Mouse (Mus musculus): Measurements from ENCODE around the gene Kti12. TPM values are rescaled to one million over a fixed set of nuclear protein-coding genes. Genes with fewer than 3 reads are reported as not detected.

Kti12 gene
- total RNA-seq (2021), result 10 to 100 TPM; 27.7 to 28.1 TPM
- long read RNA-seq, experiment 1, transcript Kti12-201 (1 exons, 1,629 nt), result major isoform, 85 of 85 reads
- long read RNA-seq, experiment 1, partial matches to known transcripts, result 0 of 85 reads
- long read RNA-seq, experiment 1, other reads (novel, unspliced or antisense), result 0 of 85 reads
- long read RNA-seq, experiment 2, transcript Kti12-201 (1 exons, 1,629 nt), result major isoform, 36 of 36 reads
- long read RNA-seq, experiment 2, partial matches to known transcripts, result 0 of 36 reads
- long read RNA-seq, experiment 2, other reads (novel, unspliced or antisense), result 0 of 36 reads

DNA sequence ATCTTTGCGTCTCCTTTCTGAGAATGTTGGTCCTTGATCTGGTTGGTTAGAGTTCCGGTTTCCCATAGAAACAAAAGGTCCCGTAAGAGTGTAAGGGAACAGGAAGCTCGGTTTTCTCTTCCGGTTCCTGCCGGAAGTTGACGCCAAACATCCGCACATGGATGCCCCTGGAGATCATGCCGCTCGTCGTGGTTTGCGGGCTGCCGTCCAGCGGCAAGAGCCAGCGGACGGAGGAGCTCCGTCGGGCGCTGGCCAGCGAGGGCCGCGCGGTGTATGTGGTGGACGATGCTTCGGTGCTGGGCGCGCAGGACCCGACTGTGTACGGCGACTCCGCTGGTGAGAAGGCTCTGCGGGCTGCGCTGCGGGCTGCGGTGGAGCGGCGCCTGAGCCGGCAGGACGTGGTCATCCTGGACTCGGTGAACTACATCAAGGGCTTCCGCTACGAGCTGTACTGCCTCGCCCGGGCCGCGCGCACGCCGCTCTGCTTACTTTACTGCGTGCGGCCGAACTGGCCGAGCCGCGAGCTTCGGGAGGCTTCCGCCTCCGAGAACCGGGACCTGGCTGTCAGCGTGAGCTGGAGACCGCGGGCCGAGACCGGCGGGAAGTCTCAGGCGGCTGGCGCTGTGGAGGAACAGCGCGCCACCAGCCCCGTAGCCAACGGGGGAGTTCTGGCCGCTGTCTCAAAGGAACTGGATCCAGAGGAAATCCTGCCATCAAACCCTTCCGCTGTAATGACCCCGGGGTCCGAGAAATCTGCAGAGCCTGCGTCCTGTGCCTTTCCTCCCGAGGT, at the start of gene Kti12:
Gene Kti12 (plus strand): TSS at position 71 of the 790 bp plus-strand sequence.
- peak; percentile 89 for DNase-seq

DNA sequence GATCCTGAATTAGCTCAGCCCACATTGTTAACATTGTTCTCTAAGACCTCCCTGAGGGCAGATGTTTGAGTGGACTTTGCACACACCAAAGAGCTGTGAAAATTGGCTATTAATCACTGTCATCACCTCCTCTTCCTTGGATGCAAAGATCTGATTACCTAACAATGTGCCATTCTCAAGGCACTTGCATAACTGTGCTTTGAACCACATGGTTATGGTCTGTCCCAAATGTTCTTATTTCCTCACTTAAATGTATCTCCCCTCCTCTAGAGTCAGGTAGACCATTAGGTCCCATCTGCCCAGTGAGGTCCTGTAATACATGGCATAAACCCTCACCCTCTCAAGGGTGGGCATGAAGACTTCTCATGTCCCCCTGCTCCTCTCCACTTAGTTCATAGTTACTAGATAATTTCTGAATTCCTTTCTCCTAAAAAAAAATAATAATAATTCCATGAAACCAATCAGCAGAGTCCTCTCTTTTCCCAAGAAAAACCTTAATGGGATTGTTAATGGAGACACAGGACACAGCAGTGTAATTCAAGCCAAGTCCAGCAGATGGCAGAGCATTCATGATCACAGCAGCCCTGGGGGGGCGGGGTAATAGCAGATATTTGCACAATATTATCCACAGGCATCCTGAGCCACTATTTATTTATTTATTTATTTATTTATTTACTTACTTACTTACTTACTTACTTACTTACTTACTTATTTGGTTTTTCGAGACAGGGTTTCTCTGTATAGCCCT, 49.3 kb upstream of the Kti12 start:
- DNase-seq, result peak; percentile 84

DNA sequence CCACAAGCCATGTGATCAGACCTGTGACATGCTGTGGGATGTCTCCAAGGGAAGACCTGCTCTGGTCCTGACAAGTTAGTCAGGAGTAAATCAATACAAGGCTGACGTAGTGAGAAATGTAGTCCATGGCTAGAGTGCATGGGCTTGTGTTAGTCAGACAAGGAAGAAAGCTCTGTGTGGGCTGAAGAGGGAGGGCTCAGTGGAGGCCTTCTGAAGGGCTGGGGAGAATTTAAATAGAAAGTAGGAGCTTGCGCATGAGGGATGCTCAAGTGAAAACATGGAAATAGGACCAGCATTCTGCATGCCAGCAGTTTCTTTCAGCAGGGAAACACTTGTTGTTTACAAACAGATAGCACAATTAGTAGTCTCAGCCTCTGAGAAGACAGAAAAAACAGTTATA, 44.0 kb upstream of the Kti12 start:
- DNase-seq, result no peak

DNA sequence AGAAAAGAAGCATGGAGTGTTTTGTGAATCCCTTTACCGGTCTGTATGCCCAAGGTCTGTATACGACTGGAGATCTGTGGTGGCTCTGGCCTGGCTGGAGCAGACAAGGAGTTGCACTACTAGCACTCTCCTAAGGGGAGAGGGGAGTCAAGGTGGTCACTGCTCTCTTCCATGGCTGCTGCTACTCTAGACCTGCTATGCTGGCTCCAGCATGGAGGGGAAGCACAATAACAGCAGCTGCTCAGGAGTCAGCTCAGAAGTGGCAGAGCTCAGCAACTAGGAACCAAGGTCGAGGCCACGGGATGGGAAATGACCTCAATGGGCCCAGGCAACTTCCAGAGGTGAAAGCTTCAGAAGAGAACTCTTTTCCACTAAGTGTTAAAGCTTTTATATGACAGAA, 36.4 kb upstream of the Kti12 start:
- peak; percentile 24 for DNase-seq

DNA sequence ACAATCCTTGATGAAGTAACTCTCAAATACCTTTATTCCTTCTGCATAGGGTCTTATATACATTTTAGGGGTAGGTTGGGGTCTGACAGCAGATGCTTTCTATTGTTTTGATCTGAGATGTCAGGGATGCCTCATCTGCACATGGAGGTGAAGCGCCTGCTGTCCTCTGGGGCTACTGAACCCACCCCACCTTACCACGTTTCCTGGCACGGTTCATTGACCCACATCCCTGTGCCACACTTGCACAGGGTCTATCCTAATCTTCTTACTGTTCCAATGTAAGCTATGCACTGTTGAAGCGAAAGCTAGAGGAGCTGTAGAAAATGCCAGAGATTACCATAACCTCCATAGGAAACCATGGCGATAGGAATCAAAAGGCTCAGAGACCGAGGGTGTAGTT, 36.0 kb upstream of the Kti12 start:
- DNase-seq, result no peak

DNA sequence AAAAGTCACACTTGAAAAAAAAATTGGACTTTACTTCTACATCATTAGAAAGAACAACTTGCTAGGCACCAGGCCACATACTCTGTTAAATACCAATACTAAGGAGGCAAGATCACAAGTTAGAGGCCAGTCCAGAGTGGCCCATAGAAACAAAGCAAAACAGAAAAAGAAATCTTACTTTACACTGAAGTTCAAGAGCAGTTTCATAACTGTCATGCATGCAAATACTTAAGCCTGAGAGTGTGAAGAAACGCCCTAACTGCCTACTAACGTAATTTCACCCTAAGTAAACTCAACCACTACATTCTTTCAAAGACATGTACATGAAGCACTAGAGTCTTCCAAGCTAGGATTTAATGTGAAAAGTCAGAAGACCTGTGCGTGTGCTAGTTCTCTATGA, 21.9 kb upstream of the Kti12 start:
- DNase-seq, result no peak

DNA sequence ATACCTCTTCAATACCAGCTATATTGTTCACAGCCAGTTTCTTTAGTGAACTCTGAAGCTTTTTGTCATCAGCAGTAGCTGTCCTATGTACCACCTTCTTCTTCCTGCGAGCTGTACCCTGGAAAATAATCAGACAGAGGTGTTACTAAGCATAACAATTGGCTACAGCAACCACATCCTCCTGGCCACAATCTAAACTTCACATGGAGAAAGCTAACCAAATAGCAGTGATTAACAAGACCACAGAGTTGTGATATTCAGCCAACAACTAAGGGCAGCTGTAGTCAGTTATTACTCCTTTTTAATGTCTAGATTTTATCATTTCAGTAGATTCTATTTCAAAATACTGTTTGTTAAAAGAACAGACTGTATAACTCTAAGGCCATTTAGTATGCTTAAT, 21.5 kb upstream of the Kti12 start:
- DNase-seq, result no peak

DNA sequence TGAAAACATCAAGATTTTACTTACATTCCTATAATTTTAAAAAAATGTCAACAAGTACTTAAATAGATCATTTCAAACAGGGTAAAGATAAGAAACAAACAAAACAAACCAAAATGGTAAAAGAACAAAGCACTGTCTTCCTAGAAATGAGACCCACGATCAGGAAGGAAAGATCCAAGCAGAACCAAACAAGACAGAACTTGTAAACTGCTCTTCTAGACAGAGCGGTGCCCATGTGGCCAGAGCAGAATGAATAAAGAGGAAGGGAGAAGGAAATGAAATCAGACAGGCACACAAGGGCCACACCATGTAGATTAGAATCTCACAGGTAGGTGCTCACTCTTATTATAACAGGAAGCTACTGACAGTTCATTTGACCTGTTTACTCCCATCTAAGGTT, 20.9 kb upstream of the Kti12 start:
- no peak for DNase-seq

DNA sequence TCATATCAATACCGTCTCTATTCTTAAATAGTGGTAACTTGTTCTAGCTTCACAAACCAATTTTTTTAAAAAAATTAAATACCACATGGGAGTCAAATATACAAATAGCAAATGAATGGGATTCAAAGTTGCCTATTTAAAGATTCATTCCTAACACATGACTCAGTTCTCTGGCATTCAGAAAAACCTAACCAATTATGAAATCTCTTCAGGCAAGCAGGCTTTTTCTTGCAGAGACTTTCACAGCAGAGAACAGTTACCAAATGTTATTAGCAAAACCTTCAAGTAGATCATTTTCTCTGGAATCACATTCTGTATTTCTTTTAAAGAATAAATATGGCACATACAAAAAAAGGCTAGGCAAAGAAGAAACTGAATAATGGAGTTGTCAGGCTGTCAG, 16.9 kb upstream of the Kti12 start:
- no peak for DNase-seq

DNA sequence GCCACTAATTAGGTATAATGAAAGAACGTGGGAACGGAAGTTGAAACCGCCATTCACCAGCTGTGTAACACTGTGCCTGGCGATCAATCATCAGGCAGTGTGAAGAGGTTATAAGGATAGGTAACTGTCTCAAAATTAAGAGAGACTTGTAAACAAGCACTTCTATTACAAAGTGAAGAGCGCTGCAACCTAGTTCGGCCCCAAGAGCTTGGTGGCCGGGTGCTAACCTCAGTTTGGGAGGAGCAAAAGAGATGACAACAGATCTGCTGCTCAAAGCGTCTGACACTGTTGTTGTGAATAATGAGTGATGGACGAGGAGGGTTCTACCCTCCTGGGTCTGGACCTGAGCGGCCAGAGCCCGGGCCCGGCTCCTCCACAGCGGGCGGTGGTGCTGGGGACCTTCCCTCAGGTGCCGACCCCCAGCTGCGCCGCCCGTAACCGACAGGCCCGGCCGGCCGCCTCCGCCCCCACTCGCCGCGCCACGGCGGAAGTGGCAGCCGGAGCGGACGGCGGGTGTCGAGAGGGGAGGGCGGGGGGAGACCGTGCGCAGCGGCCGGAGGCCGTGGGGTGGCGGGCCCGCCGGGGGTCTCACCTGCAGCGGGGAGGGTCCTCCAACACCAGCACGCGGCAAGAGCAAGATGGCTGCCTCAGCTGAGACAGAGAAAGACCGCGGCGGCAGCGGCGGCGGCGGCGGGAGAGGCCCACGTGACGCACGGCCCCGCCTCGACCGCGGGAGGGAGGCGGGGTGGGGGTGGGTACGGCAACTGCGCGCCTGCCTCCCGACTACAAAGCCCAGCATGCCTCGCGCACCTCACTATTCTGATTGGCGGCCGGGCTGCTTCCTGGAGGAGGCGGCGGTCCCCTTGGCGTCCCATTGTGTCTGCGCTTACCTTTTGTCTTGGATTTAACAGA, 14.4 kb upstream of the Kti12 start, which contains the start of gene Btf3l4:
Gene Btf3l4 (minus strand): TSS at position 699 of the 912 bp plus-strand sequence.
- peak; percentile 93 for DNase-seq

DNA sequence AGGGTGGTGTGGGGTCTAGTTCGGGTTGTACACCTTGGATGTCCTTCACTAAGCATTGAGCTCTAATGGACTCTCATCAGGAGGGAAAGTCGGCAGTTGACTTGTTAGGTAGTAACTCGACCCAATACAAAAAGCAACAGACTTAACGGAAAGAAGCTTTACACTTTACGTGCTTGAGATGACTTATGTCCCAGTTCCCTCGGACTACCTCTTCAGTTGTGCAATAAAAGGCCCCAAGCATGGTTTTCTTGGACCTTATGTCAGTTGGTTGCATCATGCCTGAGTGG, 13.8 kb upstream of the Kti12 start:
- DNase-seq, result no peak

DNA sequence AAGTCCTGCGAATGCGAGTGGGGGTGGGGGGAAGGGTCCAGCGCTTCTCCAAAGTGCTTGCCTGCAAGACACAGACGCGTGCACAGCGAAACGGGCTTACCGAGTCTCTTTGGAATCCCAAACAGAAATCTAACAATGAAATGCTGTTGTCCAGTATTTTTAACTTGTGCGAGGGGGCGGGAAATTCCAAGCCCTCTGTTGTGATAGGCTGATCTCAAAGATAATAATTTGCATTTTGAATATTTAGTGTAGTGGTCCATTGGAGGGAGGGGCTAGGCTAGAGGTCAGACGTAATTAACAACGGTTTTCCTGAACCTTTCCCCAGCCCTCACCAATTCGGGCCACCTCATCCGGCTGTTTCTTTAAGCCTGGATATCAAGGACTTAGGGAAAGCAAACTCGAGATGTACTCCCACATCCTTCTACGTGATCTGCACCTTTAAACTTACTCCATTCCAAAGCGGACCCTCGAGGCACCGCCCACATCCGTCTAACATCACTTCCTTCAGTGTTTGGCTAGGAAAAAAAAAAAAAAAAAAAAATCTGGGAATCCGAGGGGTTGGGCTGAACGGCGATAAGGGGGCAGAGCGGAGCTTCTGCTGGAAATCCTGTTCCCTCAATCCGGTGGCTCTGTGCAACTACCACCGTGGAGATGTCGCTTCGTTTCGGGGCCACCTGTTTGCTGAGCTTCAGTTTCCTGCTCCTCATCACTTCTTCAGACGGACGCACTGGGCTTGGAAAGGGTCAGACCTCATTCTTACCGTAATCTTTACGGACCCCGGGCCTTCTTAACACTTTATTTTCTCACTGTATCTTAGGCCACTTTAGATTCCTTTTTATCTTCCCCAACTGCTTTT, 13.2 kb upstream of the Kti12 start, which contains the start of gene Txndc12:
Gene Txndc12 (plus strand): TSS at position 487 of the 856 bp plus-strand sequence.
- peak; percentile 87 for DNase-seq

DNA sequence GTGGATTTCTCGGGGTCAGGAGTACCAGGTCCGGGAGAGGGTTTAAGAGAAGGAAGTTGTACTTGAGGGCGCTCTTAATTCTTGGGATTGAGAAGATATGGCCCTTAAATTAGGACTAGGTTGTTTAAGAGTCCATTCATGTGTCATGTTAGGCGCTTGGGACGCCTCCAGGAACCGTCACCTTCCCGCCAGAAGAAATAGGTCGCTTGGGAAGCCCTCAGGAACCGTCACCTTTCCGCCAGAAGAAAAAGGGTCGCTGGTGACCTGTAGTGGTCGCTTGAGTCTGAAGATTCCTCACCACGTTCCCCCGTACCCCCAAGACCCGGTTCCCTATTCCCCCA, 12.6 kb upstream of the Kti12 start:
- peak; percentile 18 for DNase-seq

DNA sequence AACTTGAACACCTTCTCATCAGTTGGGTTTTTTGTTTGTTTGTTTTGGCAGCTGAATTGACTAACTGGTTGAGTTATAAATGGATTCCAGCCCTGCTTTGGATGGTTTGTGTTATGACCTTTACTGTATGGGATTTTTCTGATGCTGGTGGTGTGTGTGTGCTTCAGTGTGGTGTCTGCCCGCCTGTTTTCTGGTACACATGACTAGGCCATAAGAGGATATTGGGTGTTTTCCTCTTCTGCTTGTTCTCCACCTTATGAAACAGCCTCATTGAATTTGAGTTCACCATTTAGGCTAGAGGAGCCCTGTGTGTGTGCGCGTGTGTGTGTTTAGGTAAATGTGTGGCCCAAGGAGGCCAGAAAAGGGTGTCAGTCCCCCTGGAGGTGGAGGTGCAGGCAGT, 12.1 kb upstream of the Kti12 start:
- DNase-seq, result no peak

DNA sequence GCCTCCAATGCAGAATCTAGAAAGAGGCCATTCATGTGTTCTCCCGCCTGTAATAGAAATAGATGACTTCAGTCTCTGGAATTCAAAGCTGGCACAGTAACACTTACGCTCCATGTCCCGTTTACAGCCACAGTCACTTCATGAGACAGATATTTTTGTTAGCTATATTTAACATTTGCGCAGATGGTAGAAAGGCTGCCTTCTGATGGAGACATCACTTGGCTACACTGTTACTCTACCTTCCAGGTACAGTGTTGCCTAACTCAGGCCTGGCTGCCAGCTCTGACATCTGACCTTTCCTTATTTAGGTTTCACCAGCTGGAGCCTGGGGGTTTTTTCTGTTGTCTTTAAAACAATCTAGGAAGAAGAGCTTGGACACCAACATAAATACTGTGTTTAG, 9.6 kb upstream of the Kti12 start:
- DNase-seq, result no peak

DNA sequence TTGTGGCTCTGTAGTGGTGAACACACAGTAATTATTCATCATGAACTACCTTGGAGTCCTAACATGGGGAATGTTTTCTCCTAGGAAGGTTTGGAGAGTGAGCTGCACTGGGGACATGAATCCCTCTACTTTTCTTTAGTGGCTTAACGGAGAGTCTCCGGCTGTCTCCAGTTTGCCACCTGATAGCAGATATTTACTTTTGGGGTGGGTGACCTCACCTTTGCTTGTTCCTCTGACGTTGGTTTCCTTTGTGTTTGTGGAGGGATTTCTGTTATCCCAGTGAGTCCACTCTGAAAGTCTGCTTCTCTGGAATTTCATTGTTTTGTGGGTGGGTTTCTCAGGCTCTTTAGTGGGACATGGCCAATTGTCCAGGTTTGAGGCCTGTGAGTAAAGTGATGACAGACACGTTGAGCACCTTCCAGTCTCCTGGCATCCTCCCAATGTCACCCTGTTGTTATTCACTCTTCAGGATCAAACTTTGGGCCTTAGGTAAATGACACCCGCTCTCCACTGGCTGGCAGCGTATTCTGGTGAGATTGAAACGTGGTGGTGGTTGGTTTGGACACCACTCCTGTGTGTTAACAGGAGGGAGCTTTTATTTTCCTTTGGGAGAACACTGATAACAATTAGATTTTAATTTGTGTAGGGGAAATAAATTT, 5.5 kb upstream of the Kti12 start:
- no peak for DNase-seq

DNA sequence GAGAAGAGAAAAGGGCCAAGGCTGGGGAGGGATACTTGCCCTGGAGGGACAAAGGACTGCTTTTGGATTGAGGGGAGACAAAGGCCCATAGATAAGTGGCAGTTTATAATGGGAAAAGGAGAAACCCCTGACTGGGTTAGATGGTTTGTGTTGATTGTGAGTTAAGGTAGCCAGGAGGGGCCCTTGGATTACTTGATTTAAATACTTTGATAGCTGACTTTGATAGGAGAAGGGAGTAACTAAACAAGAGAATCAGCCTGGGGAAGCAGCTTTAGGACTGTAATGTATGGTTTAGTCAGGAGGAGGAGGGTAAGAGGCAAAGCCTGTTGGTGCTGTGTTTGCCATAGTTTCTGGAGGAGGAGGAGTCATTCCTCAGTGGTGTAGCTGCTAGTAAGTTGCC, 4.2 kb upstream of the Kti12 start:
- DNase-seq, result no peak

DNA sequence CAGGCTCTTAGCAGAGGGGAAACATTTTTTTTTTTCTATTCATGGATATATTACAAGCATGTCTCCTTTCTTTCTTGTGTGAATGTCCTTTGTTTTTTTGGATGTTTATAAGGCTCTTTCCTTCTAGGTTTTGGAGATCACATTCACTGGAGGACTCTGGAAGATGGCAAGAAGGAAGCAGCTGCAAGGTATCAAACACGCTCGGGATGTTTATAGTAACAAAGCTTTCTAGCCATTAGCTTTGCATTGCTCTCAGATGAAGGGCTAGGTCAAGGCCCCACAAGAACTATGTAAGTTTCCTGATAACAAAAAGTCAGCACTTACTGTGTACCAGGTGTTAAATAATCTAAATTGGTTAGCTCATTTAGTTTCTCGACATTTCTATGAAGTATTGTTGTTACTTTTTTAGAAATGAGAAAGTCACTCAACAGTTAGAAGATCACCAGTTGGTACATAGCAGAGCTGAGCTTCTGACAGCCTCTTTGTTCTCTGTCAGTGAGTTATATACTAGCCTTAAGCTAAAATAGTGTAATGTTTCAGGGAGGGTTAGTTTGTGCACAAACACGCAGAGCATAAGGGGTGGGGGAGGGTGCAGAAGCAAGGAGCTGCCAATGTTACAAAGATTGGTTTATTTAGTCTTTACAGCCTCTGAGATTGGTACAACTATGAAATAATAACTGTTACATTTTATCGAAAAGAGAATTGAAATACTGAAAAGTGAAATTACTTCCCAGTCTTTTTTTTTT, 1.6 kb upstream of the Kti12 start:
- no peak for DNase-seq

DNA sequence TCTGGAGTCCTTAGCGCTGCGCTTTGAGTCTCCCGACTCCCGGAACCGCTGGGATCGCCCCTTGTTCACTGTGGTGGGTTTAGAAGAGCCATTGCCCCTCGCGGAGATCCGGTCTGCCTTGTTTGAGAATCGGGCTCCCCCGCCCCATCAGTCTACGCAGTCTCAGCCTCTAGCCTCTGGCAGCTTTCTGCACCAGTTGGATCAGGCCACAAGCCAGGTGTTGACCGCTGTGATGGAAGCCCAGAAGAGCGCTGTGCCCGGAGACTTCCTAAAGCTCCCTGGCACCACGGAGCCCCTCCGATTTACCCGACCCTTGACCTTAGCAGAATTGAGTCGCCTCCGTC, 892 bp downstream of the Kti12 start, which contains the start of gene A730015C16Rik:
Gene A730015C16Rik (minus strand): TSS at position 115 of the 344 bp plus-strand sequence.
- no peak for DNase-seq

DNA sequence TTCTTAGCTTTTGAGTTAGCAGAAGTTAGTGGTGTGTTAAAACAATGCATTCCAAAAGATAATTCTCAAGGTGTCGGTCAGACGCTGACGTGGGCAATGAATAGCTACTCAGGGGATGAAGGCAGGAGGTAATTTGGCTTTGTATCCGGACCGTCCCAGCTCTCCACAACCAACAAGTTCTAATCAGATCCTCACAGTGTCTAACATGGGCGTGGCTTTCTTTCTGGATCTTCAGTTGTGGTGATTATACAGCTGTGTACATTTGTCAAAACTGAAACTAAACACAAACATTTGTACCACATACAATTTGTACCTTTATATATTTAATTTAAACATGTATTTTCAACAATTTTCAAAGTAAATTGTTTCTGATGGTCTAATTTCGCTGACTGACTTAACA, 19.2 kb downstream of the Kti12 start:
- DNase-seq, result no peak
